Mouse (Mus musculus): ENCODE data around the gene Hydin. TPM values are rescaled to one million over a fixed set of nuclear protein-coding genes. Genes with fewer than 3 reads are reported as not detected.
A peak's percentile ranks its signal among the peaks of the same experiment; 100 is the strongest.

Gene Hydin
- total and polyA plus RNA-seq, 3 experiments = 0.05 TPM; not detected in 2

DNA sequence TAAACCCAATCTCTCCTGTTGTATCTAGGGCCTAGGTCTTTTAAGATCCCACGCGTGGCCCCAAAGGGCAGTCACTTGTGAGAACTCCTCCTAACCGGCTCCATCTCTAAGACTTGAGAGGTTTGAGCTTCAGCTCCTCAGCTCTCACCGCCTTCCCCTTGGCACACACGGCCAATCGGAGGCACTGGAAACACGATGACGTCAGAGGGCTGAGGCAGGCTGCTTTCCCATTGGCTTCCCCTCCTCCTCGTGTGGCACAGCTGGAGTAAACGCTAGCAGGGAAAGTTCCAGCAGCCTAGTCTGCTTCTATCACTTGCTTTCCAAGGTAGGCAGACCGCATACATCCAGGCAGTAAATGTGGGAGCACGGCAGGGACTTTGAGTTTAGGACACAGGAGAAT, 212.6 kb downstream of the Hydin start:
- Histone ChIP-seq H3K27me3 (ENCODE audit: insufficient read depth, low read length) (no peaks in the 10 kb centered on the region), H3K36me3 (replicated peaks) (no peaks in the 10 kb centered on the region), H3K4me1 (ENCODE audit: insufficient read depth, low read depth, low read length) (no peaks in the 10 kb centered on the region), H3K9me3 (replicated peaks) (peaks cover 61% of the 10 kb centered on the region), H3K4me3 (ENCODE audit: low read depth, low read length) (0 out of 2 replicates have a peak overlapping the region, but pooled peaks have one; percentile 14)
- TF ChIP-seq POLR2AphosphoS5 (IDR thresholded peaks at IDR 0.05; ENCODE audit: insufficient replicate concordance, low read depth, low read length) (no peak), TAL1 (conservative IDR thresholded peaks at IDR 0.05; ENCODE audit: low read depth, low read length) (no peak), GATA1 (IDR thresholded peaks at IDR 0.05; ENCODE audit: borderline replicate concordance, low read length) (no peak), GATA2 (IDR thresholded peaks at IDR 0.05; ENCODE audit: borderline replicate concordance, low read depth, low read length) (no peak), CTCF (IDR thresholded peaks at IDR 0.05; ENCODE audit: low read depth, low read length) (no peak)
- no peak for ATAC-seq (ENCODE audit: extremely low read depth, insufficient number of reproducible peaks, low FRiP score, poor library complexity, severe bottlenecking)
- no peak for DNase-seq (ENCODE audit: low spot score)

DNA sequence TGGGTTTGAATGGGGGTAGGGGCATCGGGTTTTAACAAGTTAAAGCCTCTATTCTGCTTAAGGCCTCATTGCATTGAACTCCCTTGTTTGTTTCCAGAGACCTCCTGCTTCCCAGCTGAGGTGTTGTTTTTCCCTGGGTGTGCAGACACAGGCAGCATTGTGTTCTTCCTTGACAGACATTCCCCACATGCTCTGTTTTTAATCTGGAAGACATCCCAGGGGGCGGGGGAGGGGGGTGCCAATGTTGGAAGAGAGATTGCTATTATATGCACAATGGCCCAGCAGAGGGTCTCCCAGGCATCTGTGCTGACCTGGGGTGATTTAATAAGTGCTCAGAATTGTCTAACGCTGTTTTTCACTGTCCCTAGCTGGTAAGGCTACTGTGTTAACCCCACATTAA, 215.5 kb downstream of the Hydin start:
- TF ChIP-seq GATA1 (IDR thresholded peaks at IDR 0.05; ENCODE audit: borderline replicate concordance, low read length) (no peak), POLR2AphosphoS5 (IDR thresholded peaks at IDR 0.05; ENCODE audit: insufficient replicate concordance, low read depth, low read length) (no peak), GATA2 (IDR thresholded peaks at IDR 0.05; ENCODE audit: borderline replicate concordance, low read depth, low read length) (no peak), CTCF (IDR thresholded peaks at IDR 0.05; ENCODE audit: low read depth, low read length) (no peak), TAL1 (conservative IDR thresholded peaks at IDR 0.05; ENCODE audit: low read depth, low read length) (no peak)

DNA sequence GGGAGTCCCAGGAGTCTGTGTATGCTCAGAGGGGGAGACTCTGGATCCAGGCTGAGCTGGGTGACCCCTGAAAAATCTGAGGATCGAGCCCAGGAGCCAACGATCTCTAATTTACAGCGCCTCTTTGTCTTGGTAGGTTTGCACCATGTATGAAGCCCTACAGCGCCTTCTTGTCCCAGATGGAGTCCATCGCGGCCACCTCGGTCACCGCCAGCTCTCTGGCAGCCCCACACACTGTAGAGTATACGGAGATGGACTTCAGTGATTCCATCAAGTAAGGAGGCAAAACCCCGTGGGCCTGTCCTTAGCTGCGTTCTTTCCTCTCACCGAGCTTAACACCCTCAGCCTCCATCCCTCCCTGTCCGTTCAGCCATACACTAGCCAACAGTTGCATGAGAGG, 218.5 kb downstream of the Hydin start:
- ATAC-seq (ENCODE audit: extremely low read depth, insufficient number of reproducible peaks, low FRiP score, poor library complexity, severe bottlenecking) = no peak
- no peak overlapping the region; the same call in 1 of the 2 replicates for H3K4me3 ChIP-seq (ENCODE audit: low read depth, low read length)
- H3K9me3 ChIP-seq (replicated peaks) = peaks cover 70% of the 10 kb centered on the region
- no peaks in the 10 kb centered on the region for H3K36me3 ChIP-seq (replicated peaks)
- no peaks in the 10 kb centered on the region for H3K4me1 ChIP-seq (ENCODE audit: insufficient read depth, low read depth, low read length)
- TF ChIP-seq POLR2AphosphoS5 (IDR thresholded peaks at IDR 0.05; ENCODE audit: insufficient replicate concordance, low read depth, low read length) = no peak
- no peak for TF ChIP-seq TAL1 (conservative IDR thresholded peaks at IDR 0.05; ENCODE audit: low read depth, low read length)
- TF ChIP-seq GATA2 (IDR thresholded peaks at IDR 0.05; ENCODE audit: borderline replicate concordance, low read depth, low read length) = no peak
- no peak for TF ChIP-seq CTCF (IDR thresholded peaks at IDR 0.05; ENCODE audit: low read depth, low read length)
- TF ChIP-seq GATA1 (IDR thresholded peaks at IDR 0.05; ENCODE audit: borderline replicate concordance, low read length) = no peak
- DNase-seq (ENCODE audit: low spot score) = no peak
- no peaks in the 10 kb centered on the region for H3K27me3 ChIP-seq (ENCODE audit: insufficient read depth, low read length)

More for the DNA sequence above, 215.5 kb downstream of the Hydin start:
- Histone ChIP-seq H3K4me3 (ENCODE audit: low read depth, low read length) (no peak overlapping the region), H3K36me3 (replicated peaks) (no peaks in the 10 kb centered on the region), H3K27me3 (ENCODE audit: insufficient read depth, low read length) (no peaks in the 10 kb centered on the region), H3K9me3 (replicated peaks) (peaks cover 75% of the 10 kb centered on the region), H3K4me1 (ENCODE audit: insufficient read depth, low read depth, low read length) (no peaks in the 10 kb centered on the region)
- ATAC-seq (ENCODE audit: extremely low read depth, insufficient number of reproducible peaks, low FRiP score, poor library complexity, severe bottlenecking) (no peak), DNase-seq (ENCODE audit: low spot score) (no peak)

- H3K4me1 ChIP-seq (ENCODE audit: insufficient read depth, low read depth, low read length) = no peaks in the 10 kb centered on the region
- no peak overlapping the region for H3K4me3 ChIP-seq (ENCODE audit: low read depth, low read length)
- H3K36me3 ChIP-seq (replicated peaks) = no peaks in the 10 kb centered on the region
- ATAC-seq (ENCODE audit: extremely low read depth, insufficient number of reproducible peaks, low FRiP score, poor library complexity, severe bottlenecking) (no peak), DNase-seq (ENCODE audit: low spot score) (no peak)
- peaks cover 69% of the 10 kb centered on the region for H3K9me3 ChIP-seq (replicated peaks)
- TF ChIP-seq TAL1 (conservative IDR thresholded peaks at IDR 0.05; ENCODE audit: low read depth, low read length) (no peak), GATA2 (IDR thresholded peaks at IDR 0.05; ENCODE audit: borderline replicate concordance, low read depth, low read length) (no peak), CTCF (IDR thresholded peaks at IDR 0.05; ENCODE audit: low read depth, low read length) (no peak), GATA1 (IDR thresholded peaks at IDR 0.05; ENCODE audit: borderline replicate concordance, low read length) (no peak), POLR2AphosphoS5 (IDR thresholded peaks at IDR 0.05; ENCODE audit: insufficient replicate concordance, low read depth, low read length) (no peak)
- H3K27me3 ChIP-seq (ENCODE audit: insufficient read depth, low read length) = no peaks in the 10 kb centered on the region
Observed at GRCm38 (mm10) chr8:110486020-110486419, 219.2 kb downstream of the Hydin start.

DNA sequence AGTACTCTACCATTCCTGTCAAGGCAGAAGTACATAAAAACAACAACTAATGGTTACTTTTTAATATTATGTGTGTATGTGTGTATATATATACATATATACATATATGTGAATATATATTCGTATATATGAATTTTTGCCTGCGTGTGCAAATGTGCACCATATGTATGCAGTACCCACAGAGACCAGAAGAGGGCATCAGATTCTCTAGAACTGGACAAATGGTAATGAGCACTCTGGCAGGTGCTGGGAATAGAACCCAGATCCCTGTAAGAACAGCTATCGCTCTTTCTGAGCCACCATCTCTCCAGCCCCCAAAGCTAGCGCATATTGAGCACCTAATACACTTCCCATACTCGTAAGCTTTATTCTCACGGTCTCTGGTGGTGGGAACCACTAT, 220.9 kb downstream of the Hydin start:
- peaks cover 66% of the 10 kb centered on the region for H3K9me3 ChIP-seq (replicated peaks)
- DNase-seq (ENCODE audit: low spot score) (no peak), ATAC-seq (ENCODE audit: extremely low read depth, insufficient number of reproducible peaks, low FRiP score, poor library complexity, severe bottlenecking) (no peak)
- H3K27me3 ChIP-seq (ENCODE audit: insufficient read depth, low read length) = no peaks in the 10 kb centered on the region
- TF ChIP-seq GATA2 (IDR thresholded peaks at IDR 0.05; ENCODE audit: borderline replicate concordance, low read depth, low read length) = no peak
- TF ChIP-seq POLR2AphosphoS5 (IDR thresholded peaks at IDR 0.05; ENCODE audit: insufficient replicate concordance, low read depth, low read length) = no peak
- no peak for TF ChIP-seq TAL1 (conservative IDR thresholded peaks at IDR 0.05; ENCODE audit: low read depth, low read length)
- no peak for TF ChIP-seq CTCF (IDR thresholded peaks at IDR 0.05; ENCODE audit: low read depth, low read length)
- no peak for TF ChIP-seq GATA1 (IDR thresholded peaks at IDR 0.05; ENCODE audit: borderline replicate concordance, low read length)
- H3K4me1 ChIP-seq (ENCODE audit: insufficient read depth, low read depth, low read length) = no peaks in the 10 kb centered on the region
- no peaks in the 10 kb centered on the region for H3K36me3 ChIP-seq (replicated peaks)
- H3K4me3 ChIP-seq (ENCODE audit: low read depth, low read length) = no peak overlapping the region

- Histone ChIP-seq H3K36me3 (replicated peaks) (no peaks in the 10 kb centered on the region), H3K4me1 (ENCODE audit: insufficient read depth, low read depth, low read length) (no peaks in the 10 kb centered on the region), H3K9me3 (replicated peaks) (peaks cover 70% of the 10 kb centered on the region), H3K4me3 (ENCODE audit: low read depth, low read length) (no peak overlapping the region), H3K27me3 (ENCODE audit: insufficient read depth, low read length) (no peaks in the 10 kb centered on the region)
- ATAC-seq (ENCODE audit: extremely low read depth, insufficient number of reproducible peaks, low FRiP score, poor library complexity, severe bottlenecking) = no peak
- no peak for DNase-seq (ENCODE audit: low spot score)
- TF ChIP-seq CTCF (IDR thresholded peaks at IDR 0.05; ENCODE audit: low read depth, low read length) (peak; percentile 41), GATA2 (IDR thresholded peaks at IDR 0.05; ENCODE audit: borderline replicate concordance, low read depth, low read length) (no peak)
Observed at GRCm38 (mm10) chr8:110489344-110489743, 222.6 kb downstream of the Hydin start.
